Mouse (Mus musculus) forebrain, embryonic 13.5 days (tissue): Measurements from ENCODE around the gene Atrnl1. TPM values are rescaled to one million over a fixed set of nuclear protein-coding genes. Genes with fewer than 3 reads are reported as not detected.
A peak's percentile ranks its signal among the peaks of the same experiment; 100 is the strongest.

ENCODE experiments used
- ATAC-seq: fragments of 200-750 bp; cut with Nextera tagmentation; 2 replicates; pipeline ENCODE4 v1.8.0; 2017
- H3K27ac ChIP-seq: fragments of 300-500 bp; sonication (generic); 2 replicates; pipeline ENCODE4 v1.5.1; 2015; ENCODE audit warnings: inconsistent platforms, mild to moderate bottlenecking, moderate library complexity
- H3K27me3 ChIP-seq: fragments of 300-500 bp; sonication (generic); 2 replicates; pipeline ENCODE4 v1.6.1; 2015; ENCODE audit warnings: mild to moderate bottlenecking, inconsistent platforms
- H3K36me3 ChIP-seq: fragments of 300-500 bp; sonication (generic); 2 replicates; pipeline ENCODE4 v1.6.1; 2015; ENCODE audit warnings: mild to moderate bottlenecking, inconsistent platforms; ENCODE audit not compliant: poor library complexity, severe bottlenecking
- H3K4me1 ChIP-seq: fragments of 300-500 bp; sonication (generic); 2 replicates; pipeline ENCODE4 v1.6.1; 2015; ENCODE audit warnings: inconsistent platforms
- H3K4me2 ChIP-seq: fragments of 300-500 bp; sonication (generic); 2 replicates; pipeline ENCODE4 v1.6.1; 2015; ENCODE audit warnings: inconsistent platforms, mild to moderate bottlenecking, moderate library complexity
- H3K4me3 ChIP-seq: fragments of 300-500 bp; sonication (generic); 2 replicates; pipeline ENCODE4 v1.5.1; 2015; ENCODE audit warnings: mild to moderate bottlenecking, inconsistent platforms
- H3K9ac ChIP-seq: fragments of 300-500 bp; sonication (generic); 2 replicates; pipeline ENCODE4 v1.6.1; 2015; ENCODE audit warnings: mild to moderate bottlenecking, inconsistent platforms
- H3K9me3 ChIP-seq: fragments of 300-500 bp; sonication (generic); replicated peaks from 2 replicates; pipeline ENCODE4 v1.6.1; 2016; ENCODE audit warnings: inconsistent platforms
- WGBS: fragments of 180-500 bp; shearing (Covaris S2); methylation state at CpG from one replicate; pipeline ENCODE4 v1.1.7; 2015; 5-methylcytosine and 5-hydroxymethylcytosine counted together
- microRNA-seq: library from miRNA; unstranded; fragments of <30 nt; microRNA quantifications from one replicate; pipeline ENCODE4, GENCODE M21; 2016
- polyA plus RNA-seq: library from polyadenylated mRNA; unstranded; fragments of >200 nt; fragmentation: Nextera tagmentation; extraction: Ambion mirVana; gene quantifications from 2 replicates; pipeline ENCODE4 v1.2.1, GENCODE M21; 2015

Atrnl1 gene
- polyA plus RNA-seq, 1 experiment from 2014 or later = 5.1 TPM

GRCm38 (mm10) chr19:58166147-58166546 is 555.3 kb downstream of the Atrnl1 start:
- Histone ChIP-seq H3K9ac (0 out of 2 replicates have a peak overlapping the region, but pooled peaks have one; percentile 23), H3K9me3 (no peaks in the 10 kb centered on the region), H3K4me3 (no peak overlapping the region; the same call in 1 of the 2 replicates), H3K4me2 (peak overlapping the region; percentile 44), H3K27ac (no peak overlapping the region), H3K36me3 (no peaks in the 10 kb centered on the region), H3K4me1 (peaks cover 32% of the 10 kb centered on the region), H3K27me3 (peaks cover 27% of the 10 kb centered on the region)
- 22% methylated on average over 6 of the region's 6 CpGs for WGBS
- peak; percentile 72 for ATAC-seq

GRCm38 (mm10) chr19:58178410-58178809 is 567.6 kb downstream of the Atrnl1 start:
- no peak overlapping the region for H3K27ac ChIP-seq
- H3K36me3 ChIP-seq = no peaks in the 10 kb centered on the region
- WGBS = 91% methylated on average over 10 of the region's 10 CpGs
- H3K27me3 ChIP-seq = peaks cover 16% of the 10 kb centered on the region
- H3K4me2 ChIP-seq = no peak overlapping the region
- H3K9ac ChIP-seq = no peak overlapping the region
- H3K9me3 ChIP-seq = no peaks in the 10 kb centered on the region
- H3K4me1 ChIP-seq = 0 out of 2 replicates have a peak, but pooled peaks cover 4% of the 10 kb centered on the region
- no peak for ATAC-seq
- H3K4me3 ChIP-seq = no peak overlapping the region

- no peaks in the 10 kb centered on the region for H3K36me3 ChIP-seq
- no peak for ATAC-seq
- peaks cover 10% of the 10 kb centered on the region; the same call in 1 of the 2 replicates for H3K27me3 ChIP-seq
- H3K9ac ChIP-seq = no peak overlapping the region
- no peaks in the 10 kb centered on the region for H3K9me3 ChIP-seq
- WGBS = 4% methylated on average over 5 of the region's 5 CpGs
- no peak overlapping the region for H3K4me3 ChIP-seq
- H3K4me1 ChIP-seq = 0 out of 2 replicates have a peak, but pooled peaks cover 4% of the 10 kb centered on the region
- no peak overlapping the region for H3K4me2 ChIP-seq
- H3K27ac ChIP-seq = no peak overlapping the region
Measured at GRCm38 (mm10) chr19:58180773-58181172, 569.9 kb downstream of the Atrnl1 start.

Small RNA genes lying within 50 kb of the gene (microRNA-seq; reads per million reads assigned to microRNA genes)
- gene Mir5623 = 2.1 reads per million

Other genes starting within 250 kb of the Atrnl1 start
- gene Trub1, start 158.1 kb upstream of the Atrnl1 start, polyA plus RNA-seq = 14.5 and 14.8 TPM in 2 replicates